Mouse (Mus musculus) cerebellum, postnatal 14 days (tissue): ENCODE measurements around the gene Rims3.

Source experiments
- DNase-seq, 2 experiments: peaks; one replicate each; pipeline ENCODE4 v3.0.0; 2021; ENCODE audit warnings: mixed read lengths in 2 of 2

Gene Rims3

DNA sequence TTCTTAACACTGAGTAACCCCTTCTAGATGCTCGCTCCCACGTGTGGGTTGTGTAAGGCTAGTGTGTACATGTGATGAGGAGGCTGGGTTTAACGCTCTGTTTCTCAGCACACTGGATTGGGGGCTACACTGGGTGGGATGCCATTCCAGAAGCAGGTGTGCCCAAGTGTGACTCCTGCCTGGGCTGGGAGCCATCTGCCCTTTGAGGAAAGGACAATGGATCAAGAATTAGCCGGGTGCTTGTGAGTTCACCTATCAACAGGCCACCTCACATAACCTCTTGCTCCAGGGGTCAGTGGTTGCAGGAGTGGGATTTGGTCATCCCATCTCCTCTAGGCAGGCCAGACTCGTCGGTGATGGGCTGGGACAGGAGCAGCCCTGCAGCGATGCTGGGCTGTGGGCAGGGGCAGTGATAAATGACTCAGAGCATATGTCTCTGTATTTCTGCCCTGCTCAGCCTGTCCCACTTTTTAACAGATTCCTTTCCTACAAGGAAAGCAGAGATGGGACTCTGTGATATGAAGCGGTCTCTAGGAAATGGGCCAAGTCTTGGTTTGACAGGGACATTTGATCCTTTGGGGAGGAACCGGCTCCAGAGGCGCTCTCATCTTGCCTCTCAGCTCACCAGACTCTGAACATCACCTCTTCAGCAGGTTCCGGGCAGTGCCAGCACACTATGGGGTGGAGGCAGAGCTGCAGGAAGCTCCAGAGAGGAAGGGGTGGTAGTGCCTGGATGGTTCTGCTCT, 39.2 kb downstream of the Rims3 start:
- peak; percentile 60 to 71 for DNase-seq

- DNase-seq = peak; percentile 54 to 64
Measured at GRCm38 (mm10) chr4:120894584-120894983, 40.0 kb downstream of the Rims3 start.

DNA sequence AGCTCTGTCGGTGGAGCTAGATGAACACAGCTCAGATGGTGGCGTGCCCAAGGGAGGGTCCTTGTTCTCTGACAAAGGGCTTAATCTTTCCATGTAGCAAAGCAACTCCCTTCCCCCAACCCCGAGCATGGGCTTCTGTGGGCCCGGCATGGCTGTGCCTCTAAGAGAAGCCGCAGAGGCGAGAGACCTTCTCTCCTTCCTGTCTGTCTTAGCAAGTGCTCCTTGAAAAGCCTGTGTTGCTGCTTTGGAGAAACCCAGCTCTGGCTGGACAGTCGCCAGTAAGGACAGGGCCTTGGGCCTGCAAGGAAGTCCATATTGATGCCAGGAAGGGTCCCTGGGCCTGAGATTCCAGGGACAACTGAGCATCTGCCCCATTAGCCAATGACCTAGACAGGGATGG, 40.6 kb downstream of the Rims3 start:
- peak; percentile 53 to 64 for DNase-seq

GRCm38 (mm10) chr4:120895810-120896584, 41.4 kb downstream of the Rims3 start:
- DNase-seq = peak; percentile 47 to 49

- DNase-seq = peak in 1 of 2 experiments; percentile 36
Measured at GRCm38 (mm10) chr4:120904533-120904932, 49.9 kb downstream of the Rims3 start.

GRCm38 (mm10) chr4:120905644-120906043, 51.0 kb downstream of the Rims3 start:
- DNase-seq = no peak

- peak; percentile 85 to 88 for DNase-seq
Measured at GRCm38 (mm10) chr4:120909558-120910150, 55.0 kb downstream of the Rims3 start.

DNA sequence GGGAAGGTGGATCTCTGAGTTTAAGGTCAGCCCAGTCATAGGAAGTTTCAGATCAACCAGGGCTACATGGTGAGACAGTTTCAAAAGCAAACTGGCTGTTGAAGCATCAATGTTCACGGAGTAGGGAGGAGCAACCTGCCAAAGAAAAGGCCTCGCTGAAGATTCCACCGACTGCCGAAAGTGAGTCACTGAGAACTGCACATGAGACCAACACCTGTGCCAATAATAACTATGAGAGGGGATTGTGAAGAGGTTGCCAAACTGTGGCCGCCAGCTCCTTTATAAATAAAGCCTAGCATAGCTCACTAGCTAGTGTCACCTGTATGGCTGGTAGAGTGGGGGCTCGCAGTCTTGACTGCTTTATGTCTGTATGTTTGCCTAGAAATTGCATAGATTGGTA, 56.5 kb downstream of the Rims3 start:
- DNase-seq = no peak

GRCm38 (mm10) chr4:120912866-120913265, 58.2 kb downstream of the Rims3 start:
- DNase-seq = no peak

GRCm38 (mm10) chr4:120913443-120913842, 58.8 kb downstream of the Rims3 start:
- DNase-seq = no peak

GRCm38 (mm10) chr4:120913861-120914260, 59.2 kb downstream of the Rims3 start:
- DNase-seq = no peak

DNA sequence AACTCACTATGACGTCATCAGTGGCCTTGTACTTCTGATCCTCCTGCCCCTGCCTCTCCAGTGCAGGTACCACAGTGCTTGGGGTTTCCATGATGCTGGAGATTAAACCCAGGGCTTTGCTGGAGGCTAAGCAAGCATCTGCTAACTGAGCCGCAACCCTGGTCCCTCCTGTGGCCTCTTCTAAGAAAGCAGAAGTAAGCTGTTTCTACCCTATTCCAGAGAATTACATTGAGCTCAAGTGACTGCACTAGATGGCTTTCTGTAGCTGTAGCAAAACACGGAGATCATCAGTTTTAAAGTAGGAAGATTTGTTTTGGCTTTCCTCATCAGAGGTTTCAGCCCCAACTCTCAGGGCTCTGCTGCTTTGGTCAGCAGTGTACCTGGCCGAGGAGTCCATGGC, 59.9 kb downstream of the Rims3 start:
- no peak for DNase-seq

DNA sequence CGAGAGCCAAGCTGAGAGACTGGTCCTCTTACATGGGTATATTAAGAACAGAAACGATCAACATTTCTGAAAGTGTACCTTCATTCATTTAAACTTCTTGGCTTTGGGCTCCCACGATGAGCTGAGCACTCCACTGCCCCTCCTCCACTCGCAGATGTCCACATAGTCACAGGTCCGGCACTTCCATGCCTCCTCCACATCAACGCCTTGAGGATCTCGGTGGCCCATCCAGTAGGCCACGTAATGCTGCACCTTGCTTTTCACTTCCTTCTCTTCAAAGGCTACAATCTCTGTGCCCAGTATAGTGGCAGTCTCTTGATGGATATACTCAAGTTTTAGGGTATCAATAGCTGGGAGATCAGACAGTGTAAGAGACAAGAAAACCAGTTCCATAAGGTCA, 66.8 kb downstream of the Rims3 start:
- no peak for DNase-seq

- peak; percentile 90 to 95 for DNase-seq
Measured at GRCm38 (mm10) chr4:120924554-120925299, 70.1 kb downstream of the Rims3 start, which contains the start of gene Exo5. Gene Exo5 (minus strand): TSS chr4:120925017.

DNA sequence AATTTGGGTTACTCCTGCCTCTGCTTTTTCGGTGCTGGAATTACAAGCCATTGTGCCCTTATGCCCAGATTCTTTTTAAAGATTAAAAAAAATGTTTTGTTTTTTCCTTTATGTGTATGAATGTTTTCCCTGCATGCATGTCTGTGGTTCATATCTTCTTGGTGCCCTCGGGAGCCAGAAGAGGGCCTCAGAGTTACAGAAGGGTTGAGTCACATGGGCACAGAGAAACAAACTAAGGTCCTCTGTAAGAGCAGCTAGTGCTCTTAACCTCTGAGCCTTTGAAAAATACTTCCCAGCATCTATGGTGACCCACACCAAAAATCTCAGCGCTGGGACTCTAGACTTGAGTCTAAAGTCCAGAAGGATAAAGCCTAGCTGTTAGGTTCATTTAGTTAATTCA, 70.8 kb downstream of the Rims3 start:
- peak; percentile 50 to 51 for DNase-seq

DNA sequence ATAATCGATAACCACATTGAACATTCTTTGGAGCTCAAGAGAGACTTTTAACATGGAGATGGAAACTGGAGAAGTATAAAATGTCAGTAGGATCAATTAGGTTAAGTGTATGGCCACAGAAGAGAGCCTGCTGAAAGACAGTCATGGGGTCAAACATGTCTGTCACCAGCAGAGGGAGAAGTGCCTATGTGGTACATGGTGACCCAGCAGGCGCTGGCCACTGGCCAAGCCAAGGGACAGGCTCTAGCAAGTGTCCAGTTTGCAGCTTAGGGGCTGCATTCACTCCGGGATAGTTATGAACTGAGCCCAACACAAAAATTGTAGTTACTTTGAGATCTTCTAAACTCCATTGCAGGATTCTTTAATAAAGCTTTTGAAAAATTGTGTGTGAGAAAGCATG, 74.1 kb downstream of the Rims3 start:
- peak; percentile 41 to 65 for DNase-seq

DNA sequence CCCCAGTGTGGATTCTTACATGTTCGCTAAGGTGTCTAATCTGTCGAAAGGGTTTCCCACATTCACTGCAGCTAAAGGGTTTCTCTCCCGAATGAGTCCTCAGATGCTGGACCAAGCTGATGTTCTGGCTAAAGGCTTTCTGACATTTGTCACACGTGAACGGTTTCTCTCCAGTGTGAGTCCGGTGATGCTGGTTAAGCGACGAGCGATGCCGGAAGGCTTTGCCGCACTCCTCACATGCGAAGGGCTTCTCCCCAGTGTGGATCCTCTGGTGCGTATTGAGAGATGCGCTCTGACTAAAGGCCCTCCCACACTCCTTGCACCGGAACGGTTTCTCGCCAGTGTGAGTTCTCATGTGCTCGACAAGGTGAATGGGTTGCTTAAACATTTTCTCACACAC, 76.1 kb downstream of the Rims3 start:
- DNase-seq = no peak

- no peak for DNase-seq
Measured at GRCm38 (mm10) chr4:120935006-120935405, 80.4 kb downstream of the Rims3 start.
